Mouse (Mus musculus) small intestine, adult 2 months (tissue): ENCODE measurements around the gene Hist3h2ba.

ENCODE experiments used
- CTCF ChIP-seq: fragments of 200-500 bp; IDR thresholded peaks from 2 replicates; pipeline ENCODE4 v1.5.1; 2012; ENCODE audit warnings: low read depth, mild to moderate bottlenecking, control low read depth, inconsistent platforms, low read length, moderate library complexity, mixed read lengths; ENCODE audit not compliant: insufficient replicate concordance, insufficient read length; ENCODE audit errors: extremely low read depth
- POLR2A ChIP-seq: fragments of 200-500 bp; IDR thresholded peaks from 2 replicates; pipeline ENCODE4 v1.6.1; 2012; ENCODE audit warnings: low read depth, mild to moderate bottlenecking, control low read depth, inconsistent platforms, low read length, moderate library complexity

DNA sequence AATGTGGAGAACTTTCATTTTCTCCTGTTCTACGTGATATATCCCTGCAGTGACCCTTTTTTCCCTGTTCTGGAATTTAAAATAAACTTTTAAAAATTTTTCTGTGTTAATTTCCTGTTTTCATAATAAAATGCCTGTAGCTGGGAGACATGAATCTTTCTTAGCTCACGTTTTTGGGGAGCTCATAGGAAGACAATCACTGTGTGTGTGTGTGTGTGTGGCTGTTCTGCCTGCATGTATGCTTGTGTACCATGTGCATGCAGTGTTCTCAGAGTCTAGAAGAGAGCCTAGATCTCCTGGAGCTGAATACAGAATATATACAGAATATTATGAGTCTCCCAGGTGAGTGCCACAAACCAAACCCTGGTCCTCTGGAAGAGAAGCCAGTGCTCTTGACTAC lies 21.7 kb upstream of the Hist3h2ba start:
- TF ChIP-seq POLR2A (no peak), CTCF (no peak)
